In genomic region chr11:74994141-74994540, GRCm38 (mm10) we compare ENCODE assay signal across 16 mouse cellular contexts.
DNase-seq lines count a peak whose midpoint lies in the region; ATAC-seq and TF ChIP-seq lines count a peak whose summit lies in the region.
"Had no signal": no experiment of that assay in that cellular context is flagged by ENCODE, and none has a peak within 500 bp of the region (broad histone marks: within the 10 kb centered on the region; RNA-seq: fewer than 3 reads in every experiment).

No protein-coding gene starts in this region.

- H3K27ac ChIP-seq in embryonic facial prominence, embryonic 14.5 days (replicated peaks; ENCODE audit: low read depth, low read length): no peak overlapping the region
- no peak overlapping the region for H3K27ac ChIP-seq in embryonic facial prominence, embryonic 10.5 days (replicated peaks)
- no peak overlapping the region for H3K27ac ChIP-seq in kidney, adult 2 months (ENCODE audit: insufficient read depth, low read depth, low read length)
- no peak overlapping the region for H3K27ac ChIP-seq in kidney, embryonic 14.5 days (ENCODE audit: low read depth, low read length)
- no peak overlapping the region for H3K27ac ChIP-seq in midbrain, embryonic 14.5 days (replicated peaks; ENCODE audit: low read depth, low read length)
- no peak overlapping the region for H3K27ac ChIP-seq in midbrain, embryonic 11.5 days (ENCODE audit: low read depth, low read length)
- H3K27ac ChIP-seq: embryonic facial prominence, embryonic 12.5 days; forebrain, embryonic 12.5 days; limb, embryonic 15.5 days; midbrain, embryonic 10.5 days had no signal

- peak; percentile 46 for TF ChIP-seq CTCF in kidney, adult 2 months (conservative IDR thresholded peaks at IDR 0.05; ENCODE audit: insufficient read depth, insufficient read length, low read depth, low read length)

- H3K9me3 ChIP-seq in embryonic facial prominence, embryonic 14.5 days (ENCODE audit: control insufficient read depth, low read length): no peaks in the 10 kb centered on the region
- H3K9me3 ChIP-seq in embryonic facial prominence, embryonic 10.5 days: no peaks in the 10 kb centered on the region
- no peaks in the 10 kb centered on the region for H3K9me3 ChIP-seq in kidney, embryonic 14.5 days (ENCODE audit: control insufficient read depth, low read length)
- no peaks in the 10 kb centered on the region for H3K9me3 ChIP-seq in midbrain, embryonic 14.5 days (ENCODE audit: control insufficient read depth, low read length)
- no peaks in the 10 kb centered on the region for H3K9me3 ChIP-seq in midbrain, embryonic 11.5 days (ENCODE audit: control insufficient read depth, low read length)
- H3K9me3 ChIP-seq: embryonic facial prominence, embryonic 12.5 days; forebrain, embryonic 12.5 days; limb, embryonic 15.5 days; midbrain, embryonic 10.5 days had no signal

- no peak overlapping the region for H3K9ac ChIP-seq in embryonic facial prominence, embryonic 14.5 days (ENCODE audit: low read depth, low read length)
- no peak overlapping the region for H3K9ac ChIP-seq in kidney, embryonic 14.5 days (ENCODE audit: low read depth, low read length)
- no peak overlapping the region for H3K9ac ChIP-seq in midbrain, embryonic 14.5 days (replicated peaks; ENCODE audit: low read length)
- no peak overlapping the region for H3K9ac ChIP-seq in midbrain, embryonic 11.5 days (ENCODE audit: low read length)
- H3K9ac ChIP-seq: embryonic facial prominence, embryonic 12.5 days; forebrain, embryonic 12.5 days; limb, embryonic 15.5 days had no signal

- H3K27me3 ChIP-seq in embryonic facial prominence, embryonic 14.5 days (replicated peaks; ENCODE audit: control insufficient read depth, insufficient read depth, low read length): no peaks in the 10 kb centered on the region
- H3K27me3 ChIP-seq in embryonic facial prominence, embryonic 10.5 days (replicated peaks; ENCODE audit: low read depth, poor library complexity, severe bottlenecking): no peaks in the 10 kb centered on the region
- H3K27me3 ChIP-seq in kidney, adult 2 months (replicated peaks; ENCODE audit: control insufficient read depth, insufficient read depth, low read length): no peaks in the 10 kb centered on the region
- H3K27me3 ChIP-seq in kidney, embryonic 14.5 days (ENCODE audit: control insufficient read depth, insufficient read depth, low read length): no peaks in the 10 kb centered on the region
- H3K27me3 ChIP-seq in midbrain, embryonic 14.5 days (ENCODE audit: control insufficient read depth, insufficient read depth, low read length): no peaks in the 10 kb centered on the region
- H3K27me3 ChIP-seq in midbrain, embryonic 11.5 days (ENCODE audit: control insufficient read depth, insufficient read depth, low read length): no peaks in the 10 kb centered on the region
- H3K27me3 ChIP-seq: embryonic facial prominence, embryonic 12.5 days; forebrain, embryonic 12.5 days; limb, embryonic 15.5 days had no signal

- H3K4me2 ChIP-seq in embryonic facial prominence, embryonic 14.5 days (ENCODE audit: low read depth, low read length): no peak overlapping the region
- no peak overlapping the region for H3K4me2 ChIP-seq in kidney, embryonic 14.5 days (replicated peaks; ENCODE audit: low read depth, low read length)
- no peak overlapping the region for H3K4me2 ChIP-seq in midbrain, embryonic 14.5 days (ENCODE audit: low read length)
- H3K4me2 ChIP-seq in midbrain, embryonic 11.5 days: no peak overlapping the region
- H3K4me2 ChIP-seq: embryonic facial prominence, embryonic 12.5 days; forebrain, embryonic 12.5 days; limb, embryonic 15.5 days had no signal

- peak; percentile 29 for DNase-seq in embryonic facial prominence, embryonic 14.5 days (ENCODE audit: low spot score)
- DNase-seq in embryonic facial prominence, embryonic 10.5 days (ENCODE audit: low spot score): no peak
- no peak for DNase-seq in kidney, adult 2 months
- DNase-seq in midbrain, embryonic 14.5 days: peak; percentile 13
- no peak for DNase-seq in midbrain, embryonic 11.5 days (ENCODE audit: low spot score, missing footprints)
- no peak for DNase-seq in MN1 (ENCODE audit: low spot score)
- DNase-seq: adrenal gland, postnatal 25 days; heart, postnatal 36 days; lung, postnatal 14 days; thymus, postnatal 36 days had no signal

- 0 out of 2 replicates have a peak, but pooled peaks cover 3% of the 10 kb centered on the region for H3K4me1 ChIP-seq in embryonic facial prominence, embryonic 14.5 days (ENCODE audit: control insufficient read depth, insufficient read depth, low read length)
- H3K4me1 ChIP-seq in embryonic facial prominence, embryonic 10.5 days: peaks cover under 1% of the 10 kb centered on the region
- H3K4me1 ChIP-seq in kidney, adult 2 months (ENCODE audit: control insufficient read depth, insufficient read depth, low read length): peaks cover 2% of the 10 kb centered on the region; the same call in 1 of the 2 replicates
- peaks cover 10% of the 10 kb centered on the region for H3K4me1 ChIP-seq in kidney, embryonic 14.5 days (ENCODE audit: control insufficient read depth, insufficient read depth, low read length)
- H3K4me1 ChIP-seq in midbrain, embryonic 14.5 days (ENCODE audit: control insufficient read depth, insufficient read depth, low read length): no peaks in the 10 kb centered on the region
- no peaks in the 10 kb centered on the region for H3K4me1 ChIP-seq in midbrain, embryonic 11.5 days (ENCODE audit: control insufficient read depth, insufficient read depth, low read length)
- H3K4me1 ChIP-seq: forebrain, embryonic 12.5 days; midbrain, embryonic 10.5 days had no signal

- ATAC-seq in embryonic facial prominence, embryonic 14.5 days (ENCODE audit: low read depth): no peak
- no peak for ATAC-seq in kidney, embryonic 14.5 days (ENCODE audit: low FRiP score, low TSS enrichment)
- no peak for ATAC-seq in midbrain, embryonic 14.5 days (ENCODE audit: low FRiP score, low TSS enrichment)
- no peak for ATAC-seq in midbrain, embryonic 11.5 days (ENCODE audit: low FRiP score)
- ATAC-seq in frontal cortex, adult (ENCODE audit: low TSS enrichment): no peak

- TF ChIP-seq POLR2A in kidney, adult 2 months (IDR thresholded peaks at IDR 0.05; ENCODE audit: low read depth, low read length): no peak

- no peak overlapping the region for H3K4me3 ChIP-seq in embryonic facial prominence, embryonic 14.5 days (ENCODE audit: low read depth, low read length)
- H3K4me3 ChIP-seq in embryonic facial prominence, embryonic 10.5 days: no peak overlapping the region
- no peak overlapping the region for H3K4me3 ChIP-seq in kidney, adult 2 months (ENCODE audit: insufficient read depth, low read depth, low read length)
- no peak overlapping the region for H3K4me3 ChIP-seq in kidney, embryonic 14.5 days (ENCODE audit: low read length)
- H3K4me3 ChIP-seq in midbrain, embryonic 14.5 days (replicated peaks; ENCODE audit: low read depth, low read length): no peak overlapping the region
- H3K4me3 ChIP-seq in midbrain, embryonic 11.5 days (ENCODE audit: low read depth, low read length): no peak overlapping the region
- H3K4me3 ChIP-seq: embryonic facial prominence, embryonic 12.5 days; forebrain, embryonic 12.5 days; limb, embryonic 15.5 days; midbrain, embryonic 10.5 days had no signal

- 79% methylated on average over 1 of the region's 1 CpGs for whole genome bisulfite sequencing in embryonic facial prominence, embryonic 14.5 days
- 91% methylated on average over 1 of the region's 1 CpGs for WGBS in embryonic facial prominence, embryonic 10.5 days
- 68% methylated on average over 1 of the region's 1 CpGs for WGBS in kidney, adult 2 months
- WGBS in kidney, embryonic 14.5 days: 71% methylated on average over 1 of the region's 1 CpGs
- 97% methylated on average over 1 of the region's 1 CpGs for WGBS in midbrain, embryonic 14.5 days
- 88% methylated on average over 1 of the region's 1 CpGs for WGBS in midbrain, embryonic 11.5 days

- peaks cover 23% of the 10 kb centered on the region for H3K36me3 ChIP-seq in embryonic facial prominence, embryonic 14.5 days (ENCODE audit: control insufficient read depth, insufficient read depth, low read length)
- peaks cover 71% of the 10 kb centered on the region for H3K36me3 ChIP-seq in embryonic facial prominence, embryonic 10.5 days (replicated peaks)
- no peaks in the 10 kb centered on the region; the same call in 1 of the 2 replicates for H3K36me3 ChIP-seq in kidney, adult 2 months (ENCODE audit: control insufficient read depth, insufficient read depth, low read length)
- H3K36me3 ChIP-seq in kidney, embryonic 14.5 days (ENCODE audit: control insufficient read depth, insufficient read depth, low read length): peaks cover 8% of the 10 kb centered on the region
- peaks cover 33% of the 10 kb centered on the region for H3K36me3 ChIP-seq in midbrain, embryonic 14.5 days (ENCODE audit: control insufficient read depth, insufficient read depth, low read length)
- H3K36me3 ChIP-seq in midbrain, embryonic 11.5 days (ENCODE audit: control insufficient read depth, insufficient read depth, low read length): no peaks in the 10 kb centered on the region; the same call in 1 of the 2 replicates

Comparison
In these comparisons a context has a peak if more than half of its experiments do, and no peak if none do; other contexts are left out.
1. DNase-seq: peak in embryonic facial prominence, embryonic 14.5 days (single experiment) and midbrain, embryonic 14.5 days (single experiment); none in embryonic facial prominence, embryonic 10.5 days (single experiment), kidney, adult 2 months (single experiment), midbrain, embryonic 11.5 days (single experiment) and MN1 (single experiment).